Mouse (Mus musculus) lung, embryonic 14.5 days (tissue): ENCODE measurements around the gene Nedd9. TPM values are rescaled to one million over a fixed set of nuclear protein-coding genes. Genes with fewer than 3 reads are reported as not detected.
A peak's percentile ranks its signal among the peaks of the same experiment; 100 is the strongest.

Experiments used
- ATAC-seq: fragments of 200-750 bp; cut with Nextera tagmentation; 2 replicates; pipeline ENCODE4 v1.8.0; 2017; ENCODE audit warnings: mild to moderate bottlenecking, moderate TSS enrichment, moderate library complexity; ENCODE audit not compliant: insufficient read depth
- DNase-seq: peaks from one replicate; pipeline ENCODE4 v3.0.0-alpha.2; 2015
- H3K27ac ChIP-seq: fragments of 300-500 bp; sonication (generic); 2 replicates; pipeline ENCODE4 v1.5.1; 2014; ENCODE audit warnings: low read depth, mild to moderate bottlenecking, moderate library complexity
- H3K27me3 ChIP-seq: fragments of 300-500 bp; sonication (generic); 2 replicates; pipeline ENCODE4 v1.6.1; 2014; ENCODE audit warnings: low read length, control low read depth; ENCODE audit not compliant: insufficient read depth
- H3K36me3 ChIP-seq: fragments of 300-500 bp; sonication (generic); 2 replicates; pipeline ENCODE4 v1.6.1; 2014; ENCODE audit warnings: control low read depth; ENCODE audit not compliant: insufficient read depth
- H3K4me1 ChIP-seq: fragments of 300-500 bp; sonication (generic); 2 replicates; pipeline ENCODE4 v1.6.1; 2014; ENCODE audit warnings: antibody characterized with exemption, control low read depth; ENCODE audit not compliant: insufficient read depth
- H3K4me2 ChIP-seq: fragments of 300-500 bp; sonication (generic); 2 replicates; pipeline ENCODE4 v1.6.1; 2014; ENCODE audit warnings: mild to moderate bottlenecking
- H3K4me3 ChIP-seq: fragments of 300-500 bp; sonication (generic); 2 replicates; pipeline ENCODE4 v1.5.1; 2014; ENCODE audit warnings: low read depth, low read length
- H3K9ac ChIP-seq: fragments of 300-500 bp; sonication (generic); 2 replicates; pipeline ENCODE4 v1.6.1; 2014
- H3K9me3 ChIP-seq: fragments of 300-500 bp; sonication (generic); 2 replicates; pipeline ENCODE4 v1.6.1; 2016; ENCODE audit warnings: low read depth, low read length, control low read depth
- CTCF ChIP-seq: IDR thresholded peaks from 2 replicates; pipeline ENCODE4 v1.5.1; 2016; ENCODE audit warnings: antibody characterized with exemption, low read depth
- WGBS: fragments of 180-500 bp; shearing (Covaris S2); extraction: QIAGEN DNeasy Blood & Tissue Kit; methylation state at CpG from one replicate; pipeline ENCODE4 v1.1.7; 2014; 5-methylcytosine and 5-hydroxymethylcytosine counted together
- polyA plus RNA-seq: library from polyadenylated mRNA; unstranded; fragments of >200 nt; fragmentation: Nextera tagmentation; extraction: Ambion mirVana; gene quantifications from 2 replicates; pipeline ENCODE4 v1.2.1, GENCODE M21; 2014

Nedd9 gene
- polyA plus RNA-seq, 1 experiment from 2014 or later: 89.4 TPM

- Histone ChIP-seq H3K4me2 (no peak overlapping the region), H3K9ac (no peak overlapping the region), H3K27ac (peak overlapping the region; percentile 85), H3K4me3 (no peak overlapping the region), H3K36me3 (no peaks in the 10 kb centered on the region), H3K9me3 (no peaks in the 10 kb centered on the region), H3K27me3 (no peaks in the 10 kb centered on the region), H3K4me1 (peaks cover 20% of the 10 kb centered on the region)
- ATAC-seq: peak; percentile 57; the same call in 1 of the 2 replicates
- WGBS: 25% methylated on average over 14 of the region's 14 CpGs
- DNase-seq: peak; percentile 61
- TF ChIP-seq CTCF: no peak
These were observed 30.7 kb downstream of the Nedd9 start for GRCm38 (mm10) chr13:41456292-41457029.

DNA sequence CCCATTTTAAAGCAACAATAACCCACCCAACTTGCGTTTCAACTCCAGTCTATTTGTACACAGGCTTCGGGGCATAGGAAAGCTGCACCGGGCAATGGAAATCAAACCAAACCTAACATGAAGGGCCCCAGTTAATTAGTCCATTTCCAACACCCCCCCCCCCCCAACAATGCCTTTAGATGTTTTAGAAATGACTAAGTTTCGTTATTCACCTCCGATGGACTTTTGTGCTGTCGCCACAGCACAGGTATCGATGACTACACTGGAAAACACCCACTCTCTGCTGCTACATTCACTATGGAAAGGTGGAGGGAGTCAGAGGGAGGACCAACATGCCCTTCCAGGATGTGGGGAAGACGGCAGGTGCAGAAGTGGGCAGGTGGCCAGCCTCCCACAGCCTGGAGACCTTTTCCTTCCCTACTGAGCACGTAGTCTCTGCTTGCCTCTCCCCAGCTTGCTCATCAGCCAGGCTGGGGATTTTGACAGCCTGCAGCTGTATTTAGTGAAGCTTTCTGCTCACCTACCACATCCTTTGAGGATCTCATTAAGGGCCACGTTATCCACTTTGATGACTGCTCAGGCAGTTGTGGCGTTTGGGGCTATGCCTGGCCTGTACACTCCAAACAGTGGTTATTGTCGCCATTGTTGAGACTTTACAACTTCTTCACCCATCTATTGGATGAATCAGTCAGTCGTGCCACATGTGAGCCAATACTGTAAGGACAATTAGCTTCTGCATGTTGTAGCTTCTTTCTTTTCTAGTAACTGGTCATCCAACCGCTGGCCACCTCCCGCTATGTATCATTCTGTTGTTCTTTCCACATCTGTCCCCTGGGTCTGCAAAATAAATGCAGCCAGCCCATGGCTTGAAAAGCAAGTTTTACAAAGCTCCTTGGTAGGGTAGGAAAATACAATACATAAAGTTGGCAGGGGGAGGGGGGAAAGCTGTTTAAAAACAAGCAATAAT lies 33.7 kb downstream of the Nedd9 start:
- Histone ChIP-seq H3K27me3 (no peaks in the 10 kb centered on the region), H3K36me3 (no peaks in the 10 kb centered on the region), H3K4me3 (no peak overlapping the region), H3K27ac (no peak overlapping the region; the same call in 1 of the 2 replicates), H3K9me3 (no peaks in the 10 kb centered on the region), H3K9ac (no peak overlapping the region), H3K4me1 (peaks cover 20% of the 10 kb centered on the region), H3K4me2 (no peak overlapping the region)
- DNase-seq (no peak), ATAC-seq (no peak)
- WGBS: 76% methylated on average over 15 of the region's 15 CpGs
- TF ChIP-seq CTCF: no peak

GRCm38 (mm10) chr13:41450821-41451220 lies 36.3 kb downstream of the Nedd9 start:
- Histone ChIP-seq H3K27ac (no peak overlapping the region), H3K9ac (no peak overlapping the region), H3K36me3 (no peaks in the 10 kb centered on the region), H3K4me2 (no peak overlapping the region), H3K4me1 (0 out of 2 replicates have a peak, but pooled peaks cover 6% of the 10 kb centered on the region), H3K9me3 (no peaks in the 10 kb centered on the region), H3K4me3 (no peak overlapping the region), H3K27me3 (no peaks in the 10 kb centered on the region)
- no peak for ATAC-seq
- no peak for DNase-seq
- no peak for TF ChIP-seq CTCF
- WGBS: 66% methylated on average over 6 of the region's 6 CpGs

GRCm38 (mm10) chr13:41449211-41449610 lies 38.0 kb downstream of the Nedd9 start:
- no peak for ATAC-seq
- Histone ChIP-seq H3K4me3 (no peak overlapping the region), H3K27ac (no peak overlapping the region), H3K36me3 (no peaks in the 10 kb centered on the region), H3K4me1 (0 out of 2 replicates have a peak, but pooled peaks cover 5% of the 10 kb centered on the region), H3K27me3 (no peaks in the 10 kb centered on the region), H3K9ac (no peak overlapping the region), H3K9me3 (no peaks in the 10 kb centered on the region), H3K4me2 (no peak overlapping the region)
- DNase-seq: no peak
- no peak for TF ChIP-seq CTCF
- 80% methylated on average over 2 of the region's 2 CpGs for WGBS

GRCm38 (mm10) chr13:41447209-41447608 lies 40.0 kb downstream of the Nedd9 start:
- DNase-seq (no peak), ATAC-seq (no peak)
- no peaks in the 10 kb centered on the region for H3K27me3 ChIP-seq
- H3K9me3 ChIP-seq: no peaks in the 10 kb centered on the region
- no peak for TF ChIP-seq CTCF
- no peak overlapping the region for H3K27ac ChIP-seq
- no peaks in the 10 kb centered on the region for H3K4me1 ChIP-seq
- H3K4me2 ChIP-seq: no peak overlapping the region
- no peak overlapping the region for H3K9ac ChIP-seq
- WGBS: 69% methylated on average over 6 of the region's 6 CpGs
- no peaks in the 10 kb centered on the region for H3K36me3 ChIP-seq
- H3K4me3 ChIP-seq: no peak overlapping the region

- no peak overlapping the region for H3K9ac ChIP-seq
- H3K4me1 ChIP-seq: no peaks in the 10 kb centered on the region
- H3K4me3 ChIP-seq: no peak overlapping the region
- no peak for DNase-seq
- ATAC-seq: no peak
- no peak for TF ChIP-seq CTCF
- H3K27ac ChIP-seq: no peak overlapping the region
- no peaks in the 10 kb centered on the region for H3K27me3 ChIP-seq
- WGBS: 92% methylated on average over 1 of the region's 1 CpGs
- no peaks in the 10 kb centered on the region for H3K9me3 ChIP-seq
- no peak overlapping the region for H3K4me2 ChIP-seq
- no peaks in the 10 kb centered on the region for H3K36me3 ChIP-seq
These were observed 40.6 kb downstream of the Nedd9 start for GRCm38 (mm10) chr13:41446591-41446990.
